Mouse (Mus musculus): Measurements from ENCODE around the gene Nos1ap.

The Nos1ap gene

DNA sequence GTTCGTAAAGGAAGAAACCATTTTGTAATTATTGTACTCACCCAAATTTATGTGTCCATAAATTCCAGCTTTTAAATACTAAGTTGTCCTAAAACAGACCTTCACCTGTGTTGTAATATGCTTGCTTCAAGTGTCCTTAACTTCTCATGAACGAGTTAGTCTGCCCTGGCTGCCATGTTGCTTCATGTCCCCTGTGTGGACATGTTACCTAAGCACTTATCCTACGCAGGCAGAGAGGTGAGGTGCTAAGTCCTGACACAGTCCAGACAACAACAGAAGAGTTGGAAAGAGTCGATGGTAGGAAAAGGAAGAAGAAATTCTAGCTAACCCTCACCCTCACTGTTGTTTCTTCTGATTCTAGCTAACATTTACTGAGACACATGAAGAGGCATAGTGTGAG, 43.4 kb downstream of the Nos1ap start:
- DNase-seq (ENCODE audit: low spot score), result no peak

DNA sequence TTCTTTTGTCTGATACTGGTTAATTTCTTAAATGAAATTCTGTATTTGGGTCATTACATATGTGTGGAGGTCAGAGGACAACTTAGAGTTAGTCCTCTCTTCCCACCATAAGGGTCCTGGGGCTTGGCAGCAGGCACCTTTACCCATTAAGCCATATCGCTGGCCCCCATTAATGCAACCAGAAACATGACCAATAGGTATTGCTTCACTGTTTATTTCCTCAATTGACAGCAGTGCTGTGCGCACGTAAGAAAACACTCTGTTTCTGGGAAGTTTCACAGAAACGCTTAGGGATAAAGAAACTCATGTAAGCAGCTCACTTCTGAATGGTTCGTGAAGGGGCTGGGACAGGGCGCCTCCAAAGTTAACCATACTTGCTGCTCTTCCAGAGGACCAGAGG, 44.4 kb downstream of the Nos1ap start:
- DNase-seq (ENCODE audit: low spot score), result no peak

GRCm38 (mm10) chr1:170539507-170539906, 50.2 kb downstream of the Nos1ap start:
- DNase-seq (ENCODE audit: low spot score), result no peak

- DNase-seq (ENCODE audit: low spot score), result no peak
Measured at GRCm38 (mm10) chr1:170538481-170539061, 51.1 kb downstream of the Nos1ap start.

DNA sequence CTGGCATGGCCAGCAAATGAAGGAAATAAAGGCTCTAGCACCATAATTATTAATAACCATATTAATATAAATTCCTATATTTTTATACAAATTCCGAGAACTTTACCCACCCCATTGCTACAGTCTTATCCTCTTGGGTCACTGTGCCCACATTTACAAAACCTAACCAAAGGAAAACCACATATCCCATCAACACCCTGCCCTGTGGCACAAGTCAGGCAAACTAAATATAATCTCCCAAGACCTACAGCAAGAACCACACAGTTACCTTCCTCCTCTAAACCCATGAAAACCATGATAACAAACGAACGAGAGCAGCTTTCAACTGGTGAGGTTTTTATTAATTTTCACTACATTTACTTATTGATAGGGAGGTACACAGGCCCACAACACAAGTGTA, 53.3 kb downstream of the Nos1ap start:
- no peak for DNase-seq (ENCODE audit: low spot score)

DNA sequence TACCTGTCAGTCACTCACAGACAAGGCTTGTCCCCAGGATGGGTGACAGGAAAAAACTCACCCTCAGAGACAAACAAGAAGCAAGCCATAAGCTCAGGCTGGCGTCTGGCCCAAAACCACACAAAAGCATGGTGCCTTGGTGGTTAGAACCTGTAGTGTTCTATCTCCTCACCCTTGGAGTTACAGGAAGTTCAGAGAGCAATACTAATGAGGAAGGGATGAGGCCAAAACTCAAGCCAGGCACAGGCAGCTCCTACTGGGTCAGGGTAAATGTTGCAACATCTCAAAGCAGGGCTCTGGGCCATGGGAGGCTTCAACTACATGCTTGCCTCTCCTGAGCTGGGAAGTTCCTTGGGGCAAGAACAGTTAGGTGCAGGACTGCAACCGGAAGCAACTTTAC, 54.4 kb downstream of the Nos1ap start:
- peak; percentile 78 for DNase-seq (ENCODE audit: low spot score)

- DNase-seq (ENCODE audit: low spot score), result no peak
Measured at GRCm38 (mm10) chr1:170531286-170531685, 58.4 kb downstream of the Nos1ap start.

GRCm38 (mm10) chr1:170530456-170530855, 59.2 kb downstream of the Nos1ap start:
- no peak for DNase-seq (ENCODE audit: low spot score)

DNA sequence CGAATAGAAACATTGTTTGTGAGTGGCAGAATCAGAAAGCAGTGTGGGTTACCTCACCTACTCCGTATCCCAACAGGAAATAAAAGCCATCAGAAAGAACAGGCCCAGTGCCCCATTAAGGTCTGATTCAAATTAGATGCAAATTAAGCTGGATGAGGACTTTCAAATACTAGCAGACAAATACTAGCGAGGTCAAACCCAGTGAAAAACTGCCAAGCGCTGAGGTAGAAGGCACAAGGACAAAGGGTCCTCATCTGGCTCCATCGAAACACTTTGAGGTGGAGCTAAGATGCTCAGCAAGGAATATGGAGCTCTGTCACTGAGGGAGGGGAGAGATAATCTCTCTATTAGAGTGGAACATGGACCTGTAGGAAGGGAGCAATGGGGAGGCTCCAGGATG, 66.8 kb downstream of the Nos1ap start:
- DNase-seq (ENCODE audit: low spot score), result no peak

DNA sequence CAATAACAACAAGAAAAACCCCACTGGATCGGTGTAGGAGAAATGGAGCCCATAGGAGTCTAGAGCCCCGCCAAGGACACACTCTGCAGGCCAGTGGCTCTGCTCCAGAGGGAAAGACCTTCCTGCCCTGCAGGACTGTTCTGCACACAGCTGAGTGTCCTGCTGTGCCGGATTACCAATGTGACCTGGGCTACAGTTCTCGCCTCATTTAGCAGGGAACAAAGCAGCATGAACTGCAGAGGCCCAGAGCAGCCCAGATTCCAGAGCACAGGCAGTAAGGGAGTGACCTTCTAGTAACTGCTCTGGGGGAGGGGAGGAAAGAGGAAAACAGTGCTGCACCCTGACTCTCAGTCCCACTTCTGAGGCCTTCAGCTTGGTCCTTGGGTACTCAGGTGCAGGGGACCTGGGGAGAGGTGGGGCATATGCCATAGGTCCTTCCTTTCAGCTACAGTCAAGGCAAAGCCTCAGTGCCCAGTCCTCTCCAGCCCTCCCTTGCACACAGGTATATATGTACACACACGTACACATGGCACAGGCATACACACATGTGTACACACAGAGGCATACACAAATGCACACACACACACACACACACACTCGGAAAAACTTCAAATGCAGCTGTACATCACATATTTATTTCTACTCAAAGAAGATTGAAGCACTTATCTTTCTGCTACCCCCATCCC, 68.0 kb downstream of the Nos1ap start:
- DNase-seq (ENCODE audit: low spot score), result no peak

DNA sequence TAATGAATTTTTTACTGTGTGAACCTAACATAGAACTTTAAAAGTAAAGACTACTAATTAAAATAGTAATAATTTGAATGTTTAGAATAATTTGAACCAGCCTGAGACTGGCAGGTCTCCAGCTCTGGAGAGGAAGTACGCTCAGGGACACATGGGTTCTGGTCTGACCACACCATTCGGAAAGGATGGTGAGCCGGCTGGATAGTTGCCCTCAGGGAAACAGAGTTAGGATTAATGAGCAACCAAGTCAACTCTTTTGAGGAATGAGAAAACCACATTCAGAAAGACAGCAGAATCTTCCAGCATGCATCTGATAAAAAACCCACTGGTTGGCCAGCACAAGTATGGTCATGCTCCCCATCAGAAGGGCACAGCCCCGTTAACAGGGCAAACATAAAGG, 69.5 kb downstream of the Nos1ap start:
- DNase-seq (ENCODE audit: low spot score), result no peak

DNA sequence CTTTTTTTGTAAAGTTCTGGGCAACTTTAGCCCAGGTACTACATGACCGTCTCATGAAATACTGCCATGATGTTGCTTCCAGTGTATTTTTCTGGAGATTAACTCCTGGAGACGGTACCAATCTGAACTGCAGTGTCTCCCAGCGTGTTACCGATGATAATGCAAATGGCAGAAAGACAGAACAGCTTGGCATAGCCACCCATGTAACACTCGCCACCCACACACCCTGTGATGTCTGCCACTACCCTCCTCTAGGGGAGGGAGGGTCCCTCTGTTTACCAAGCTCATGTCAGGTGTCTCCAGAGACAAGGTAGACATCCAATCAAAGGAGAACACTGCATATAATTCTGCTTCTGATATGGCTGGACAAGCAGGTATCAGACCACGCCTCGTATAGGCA, 70.0 kb downstream of the Nos1ap start:
- DNase-seq (ENCODE audit: low spot score), result no peak

GRCm38 (mm10) chr1:170516182-170516581, 73.5 kb downstream of the Nos1ap start:
- peak; percentile 7 for DNase-seq (ENCODE audit: low spot score)

- DNase-seq (ENCODE audit: low spot score), result no peak
Measured at GRCm38 (mm10) chr1:170515455-170515854, 74.2 kb downstream of the Nos1ap start.

DNA sequence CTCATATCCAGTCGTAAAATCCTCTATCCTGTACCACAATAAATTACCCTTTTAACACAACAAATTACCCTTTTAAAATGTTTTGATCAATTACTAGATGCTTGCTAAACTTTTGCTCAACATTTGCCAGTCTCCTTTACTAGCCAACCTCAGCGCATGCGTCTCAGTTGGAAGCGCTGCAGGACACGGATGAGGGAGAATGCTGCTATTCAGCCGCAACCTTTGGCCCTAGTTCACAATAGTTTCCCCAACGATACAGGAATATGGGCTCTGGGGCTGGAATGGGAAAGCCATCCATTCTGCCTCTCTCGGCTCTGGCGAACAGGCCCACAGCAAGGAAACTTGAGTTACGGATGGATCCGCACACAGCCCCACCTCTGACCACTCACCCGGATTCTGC, 75.4 kb downstream of the Nos1ap start:
- DNase-seq (ENCODE audit: low spot score), result no peak

DNA sequence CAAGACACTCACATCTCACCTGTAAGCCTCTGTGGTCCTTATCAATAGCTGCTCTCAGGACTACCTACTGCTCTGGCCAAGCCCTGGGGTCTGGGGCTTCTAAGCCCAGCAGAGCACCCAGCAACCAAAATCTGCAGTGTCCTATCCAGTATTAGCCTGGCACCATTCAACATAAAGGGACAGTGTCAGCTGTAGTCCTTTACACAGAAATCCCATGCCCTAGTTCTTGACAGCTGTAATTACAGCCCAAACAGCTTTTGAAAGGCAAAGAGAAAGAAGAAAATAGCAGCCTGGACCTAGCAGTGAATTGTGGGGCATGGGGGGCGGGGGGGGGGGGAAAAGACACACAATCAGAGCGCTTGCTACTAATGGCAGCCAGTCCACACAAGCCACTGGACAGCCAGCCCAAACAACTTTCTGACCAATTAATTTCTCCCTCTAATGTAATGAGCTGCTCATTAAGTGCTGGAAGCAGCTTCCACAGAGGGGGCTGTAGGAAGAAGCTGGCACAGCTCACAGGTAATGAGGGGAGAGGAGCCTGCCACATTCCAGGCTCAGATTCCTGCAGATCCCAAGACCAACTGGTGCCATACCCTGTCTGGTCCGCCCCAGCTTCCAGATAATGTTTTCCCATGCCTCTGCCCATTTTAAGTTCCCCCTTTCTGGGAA, 77.1 kb downstream of the Nos1ap start:
- no peak for DNase-seq (ENCODE audit: low spot score)

- no peak for DNase-seq (ENCODE audit: low spot score)
Measured at GRCm38 (mm10) chr1:170510595-170511240, 78.9 kb downstream of the Nos1ap start.

DNA sequence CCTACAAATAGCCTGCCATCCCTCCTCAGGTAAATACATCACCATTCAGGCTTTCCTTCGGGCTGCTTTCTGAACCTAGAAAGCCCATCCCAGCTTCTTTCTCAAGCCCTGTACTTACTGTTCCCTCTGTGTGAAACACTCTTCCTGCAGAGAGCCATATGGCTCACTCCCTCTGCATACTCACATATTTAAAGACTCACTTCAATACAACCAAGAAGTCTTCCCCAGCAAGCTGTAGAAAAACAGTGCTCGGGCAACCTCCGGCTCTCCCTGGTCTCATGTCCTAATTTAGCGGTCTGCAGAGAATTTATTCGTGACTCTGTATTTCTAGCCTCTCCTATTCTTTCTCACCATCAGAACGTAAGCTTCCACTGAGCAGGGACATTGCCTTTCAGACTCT, 83.4 kb downstream of the Nos1ap start:
- DNase-seq (ENCODE audit: low spot score), result no peak

DNA sequence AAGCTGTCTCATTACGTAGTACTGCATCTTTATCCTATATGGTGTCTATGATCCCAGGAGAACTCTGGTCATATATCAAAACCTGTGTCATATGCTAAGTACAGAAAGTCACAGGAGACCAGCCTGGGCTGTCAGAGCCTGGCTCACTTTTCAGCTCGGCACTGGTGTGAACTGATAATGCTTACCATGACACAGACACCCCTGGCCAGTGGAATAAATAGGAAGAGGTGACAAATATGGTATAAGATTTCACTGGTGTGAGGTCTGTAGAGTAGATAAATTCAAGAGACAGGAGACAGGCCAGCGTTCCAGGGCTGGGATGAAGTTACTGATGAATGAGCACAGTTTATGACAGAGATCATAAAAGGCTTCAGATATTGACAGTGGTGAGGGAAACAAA, 84.6 kb downstream of the Nos1ap start:
- DNase-seq (ENCODE audit: low spot score), result no peak

DNA sequence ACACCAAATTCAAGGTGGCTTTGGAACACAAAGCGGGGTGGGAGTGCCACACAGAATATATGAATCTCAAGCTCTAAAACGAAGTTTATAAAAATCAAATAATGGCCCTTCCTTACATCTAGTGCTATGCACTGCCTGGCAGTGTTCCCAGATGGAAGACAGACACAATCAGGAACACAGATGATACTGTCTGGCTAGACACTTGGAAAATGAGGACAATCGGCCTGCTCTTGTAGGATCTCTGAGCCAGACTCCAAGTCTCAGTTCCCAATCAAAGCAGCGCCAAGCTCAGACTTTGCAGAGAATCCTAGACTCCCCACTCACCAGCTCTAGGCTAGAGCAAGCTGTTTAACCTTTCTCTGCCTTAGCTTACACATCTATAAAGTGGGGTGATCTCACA, 85.3 kb downstream of the Nos1ap start:
- no peak for DNase-seq (ENCODE audit: low spot score)

DNA sequence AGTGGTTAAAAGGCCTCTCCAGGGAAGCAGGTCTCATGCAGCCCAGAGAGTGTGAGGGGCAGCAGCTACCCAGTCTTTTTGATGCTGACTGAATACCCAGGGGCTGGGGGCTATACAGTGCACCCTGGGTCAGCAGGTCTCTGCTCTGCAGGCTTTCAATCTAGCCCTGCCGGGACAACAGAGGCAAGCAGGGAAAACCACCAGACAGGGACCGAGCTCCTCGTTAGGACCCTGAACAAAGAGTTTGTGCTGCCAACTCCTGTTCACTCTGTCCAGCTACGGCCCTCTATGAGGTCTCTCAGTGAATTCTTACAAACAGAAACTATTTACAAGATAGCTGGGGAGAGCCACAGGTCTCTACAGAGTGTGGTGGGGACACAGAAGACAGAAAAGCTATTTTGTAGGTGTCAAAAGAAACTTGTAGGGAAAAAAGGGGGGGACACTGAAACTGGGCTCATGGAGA, 86.4 kb downstream of the Nos1ap start:
- DNase-seq (ENCODE audit: low spot score), result no peak

GRCm38 (mm10) chr1:170502491-170503276, 87.0 kb downstream of the Nos1ap start:
- no peak for DNase-seq (ENCODE audit: low spot score)

Measured in adipocyte (in vitro differentiated cells).